Mouse (Mus musculus) erythroblast, embryonic 14.5 days (primary cell): ENCODE measurements around the gene Abca13. TPM values are rescaled to one million over a fixed set of nuclear protein-coding genes. Genes with fewer than 3 reads are reported as not detected.
"Not testable (repeated sequence)": the region's sequence is repeated elsewhere in the genome, so short reads cannot be mapped to it uniquely, and the experiment has no call there.

Experiments used
- H3K27me3 ChIP-seq: 2 replicates; pipeline ENCODE4 v1.6.1; 2012; ENCODE audit warnings: inconsistent platforms; ENCODE audit not compliant: control insufficient read depth
- H3K36me3 ChIP-seq: 2 replicates; pipeline ENCODE4 v1.6.1; 2012; ENCODE audit warnings: mild to moderate bottlenecking, inconsistent platforms; ENCODE audit not compliant: control insufficient read depth
- H3K4me1 ChIP-seq: 2 replicates; pipeline ENCODE4 v1.6.1; 2012; ENCODE audit warnings: inconsistent platforms; ENCODE audit not compliant: control insufficient read depth
- H3K4me3 ChIP-seq: replicated peaks from 2 replicates; pipeline ENCODE3; 2012; ENCODE audit warnings: moderate library complexity, mild to moderate bottlenecking, inconsistent platforms
- H3K9me3 ChIP-seq: 2 replicates; pipeline ENCODE4 v1.6.1; 2012; ENCODE audit warnings: low read length, inconsistent platforms, mixed read lengths; ENCODE audit not compliant: control insufficient read depth
- GATA1 ChIP-seq: IDR thresholded peaks from 2 replicates; pipeline ENCODE4 v1.6.1; 2012; ENCODE audit warnings: low read length, inconsistent platforms, mixed read lengths
- TAL1 ChIP-seq: IDR thresholded peaks from 3 replicates; pipeline ENCODE4 v1.6.1; 2012; ENCODE audit warnings: low read length, inconsistent platforms, mixed read lengths
- polyA plus RNA-seq: library from polyadenylated mRNA; stranded (reverse); fragments of >175 nt; gene quantifications from 2 replicates; pipeline ENCODE4 v1.2.3, GENCODE M21; 2012

Abca13 gene
- polyA plus RNA-seq, 1 experiment = not detected

GRCm38 (mm10) chr11:9373160-9373559 lies 181.4 kb downstream of the Abca13 start:
- Histone ChIP-seq H3K4me3 (no peak overlapping the region), H3K9me3 (no peaks in the 10 kb centered on the region; the same call in 1 of the 2 replicates), H3K36me3 (no peaks in the 10 kb centered on the region), H3K27me3 (no peaks in the 10 kb centered on the region), H3K4me1 (no peaks in the 10 kb centered on the region)
- TF ChIP-seq GATA1 (no peak), TAL1 (no peak)

- H3K27me3 ChIP-seq, H3K9me3 ChIP-seq: not testable (repeated sequence)
Observed at GRCm38 (mm10) chr11:9374426-9374825, 182.7 kb downstream of the Abca13 start.

GRCm38 (mm10) chr11:9388520-9388919 lies 196.8 kb downstream of the Abca13 start:
- Histone ChIP-seq H3K4me3 (no peak overlapping the region), H3K27me3 (no peaks in the 10 kb centered on the region), H3K4me1 (no peaks in the 10 kb centered on the region), H3K36me3 (no peaks in the 10 kb centered on the region), H3K9me3 (no peaks in the 10 kb centered on the region)
- TF ChIP-seq GATA1 = no peak
- no peak for TF ChIP-seq TAL1

More at GRCm38 (mm10) chr11:9374426-9374825, 182.7 kb downstream of the Abca13 start:
- H3K36me3 ChIP-seq, H3K4me1 ChIP-seq, H3K4me3 ChIP-seq: not testable (repeated sequence)

- no peak for TF ChIP-seq GATA1
- TF ChIP-seq TAL1 = no peak
- Histone ChIP-seq H3K36me3 (no peaks in the 10 kb centered on the region), H3K4me1 (no peaks in the 10 kb centered on the region), H3K27me3 (no peaks in the 10 kb centered on the region), H3K9me3 (peaks cover 2% of the 10 kb centered on the region; the same call in 1 of the 2 replicates), H3K4me3 (no peak overlapping the region)
Observed at GRCm38 (mm10) chr11:9416946-9417345, 225.2 kb downstream of the Abca13 start.

DNA sequence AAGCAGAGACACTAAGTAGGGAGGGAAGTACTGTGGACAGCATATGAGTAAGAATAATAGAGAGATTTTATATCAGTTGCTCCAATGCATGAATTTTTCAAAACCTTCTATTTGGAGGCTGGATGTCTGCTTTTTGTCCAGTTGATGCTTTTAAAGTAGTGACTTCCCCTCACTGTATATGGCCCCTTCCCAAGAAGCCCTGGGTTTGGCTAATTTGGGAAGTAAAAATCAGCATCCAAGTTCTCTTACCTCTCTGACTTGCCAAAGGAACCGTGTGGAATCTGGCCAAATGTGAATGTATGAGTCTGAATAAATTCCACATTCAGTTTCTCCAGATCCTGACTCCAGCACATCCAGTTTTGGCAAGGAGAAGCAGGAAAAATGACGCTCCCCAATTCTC lies 228.5 kb downstream of the Abca13 start:
- Histone ChIP-seq H3K4me1 (no peaks in the 10 kb centered on the region), H3K36me3 (no peaks in the 10 kb centered on the region), H3K9me3 (peaks cover 2% of the 10 kb centered on the region; the same call in 1 of the 2 replicates), H3K27me3 (no peaks in the 10 kb centered on the region), H3K4me3 (no peak overlapping the region)
- TF ChIP-seq TAL1 (no peak), GATA1 (no peak)

GRCm38 (mm10) chr11:9427411-9427810 lies 235.7 kb downstream of the Abca13 start:
- H3K36me3 ChIP-seq = no peaks in the 10 kb centered on the region
- H3K9me3 ChIP-seq = no peaks in the 10 kb centered on the region
- TF ChIP-seq TAL1 (no peak), GATA1 (no peak)
- no peaks in the 10 kb centered on the region for H3K4me1 ChIP-seq
- no peaks in the 10 kb centered on the region for H3K27me3 ChIP-seq
- no peak overlapping the region for H3K4me3 ChIP-seq

DNA sequence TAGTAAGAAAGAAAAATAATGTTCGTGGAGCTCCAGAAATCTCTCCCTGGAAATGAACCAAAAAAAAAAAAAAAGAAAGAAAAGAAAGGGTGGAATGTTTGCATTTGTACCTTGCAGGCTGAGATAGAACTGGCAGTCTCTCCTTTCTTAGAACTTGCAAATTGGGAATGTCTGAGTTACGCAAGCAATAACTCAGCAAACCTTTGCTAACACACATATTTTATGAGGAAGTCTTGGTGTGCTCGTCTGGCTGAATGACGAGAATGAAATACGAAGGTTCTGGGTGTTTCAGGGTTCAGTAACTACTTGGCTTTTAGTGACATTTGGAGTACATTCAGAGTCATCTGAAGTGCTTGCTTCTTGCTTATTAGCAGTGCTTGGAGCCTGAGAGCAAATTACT lies 241.1 kb downstream of the Abca13 start:
- H3K4me3 ChIP-seq = no peak overlapping the region
- TF ChIP-seq TAL1 (no peak), GATA1 (no peak)
- H3K36me3 ChIP-seq = no peaks in the 10 kb centered on the region
- no peaks in the 10 kb centered on the region for H3K9me3 ChIP-seq
- no peaks in the 10 kb centered on the region for H3K27me3 ChIP-seq
- no peaks in the 10 kb centered on the region for H3K4me1 ChIP-seq

- H3K27me3 ChIP-seq = no peaks in the 10 kb centered on the region
- no peak for TF ChIP-seq TAL1
- no peak for TF ChIP-seq GATA1
- no peaks in the 10 kb centered on the region for H3K36me3 ChIP-seq
- no peaks in the 10 kb centered on the region for H3K9me3 ChIP-seq
- H3K4me1 ChIP-seq = no peaks in the 10 kb centered on the region
- no peak overlapping the region for H3K4me3 ChIP-seq
Observed at GRCm38 (mm10) chr11:9436617-9437016, 244.9 kb downstream of the Abca13 start.

DNA sequence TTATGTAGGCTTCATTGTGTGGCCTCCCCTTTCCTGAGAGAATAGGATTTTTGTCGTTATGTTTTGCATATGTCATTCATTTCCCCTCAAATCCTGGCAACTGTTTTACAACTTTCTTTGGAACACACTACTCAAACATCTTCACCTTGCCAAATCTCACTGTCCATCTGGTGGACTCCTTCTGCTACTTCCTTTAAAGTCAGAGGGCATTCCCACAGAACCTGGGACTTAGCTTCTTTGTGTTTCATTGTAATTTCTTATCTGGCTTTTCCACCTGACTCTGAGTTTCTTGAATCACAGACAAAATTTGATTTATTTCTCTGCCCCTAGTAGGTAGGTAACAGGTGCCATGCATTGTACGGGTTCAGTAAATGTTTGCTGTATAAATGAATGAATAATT lies 248.0 kb downstream of the Abca13 start:
- no peaks in the 10 kb centered on the region for H3K36me3 ChIP-seq
- TF ChIP-seq GATA1 = no peak
- no peak for TF ChIP-seq TAL1
- H3K9me3 ChIP-seq = no peaks in the 10 kb centered on the region
- no peaks in the 10 kb centered on the region for H3K27me3 ChIP-seq
- no peak overlapping the region for H3K4me3 ChIP-seq
- H3K4me1 ChIP-seq = no peaks in the 10 kb centered on the region

DNA sequence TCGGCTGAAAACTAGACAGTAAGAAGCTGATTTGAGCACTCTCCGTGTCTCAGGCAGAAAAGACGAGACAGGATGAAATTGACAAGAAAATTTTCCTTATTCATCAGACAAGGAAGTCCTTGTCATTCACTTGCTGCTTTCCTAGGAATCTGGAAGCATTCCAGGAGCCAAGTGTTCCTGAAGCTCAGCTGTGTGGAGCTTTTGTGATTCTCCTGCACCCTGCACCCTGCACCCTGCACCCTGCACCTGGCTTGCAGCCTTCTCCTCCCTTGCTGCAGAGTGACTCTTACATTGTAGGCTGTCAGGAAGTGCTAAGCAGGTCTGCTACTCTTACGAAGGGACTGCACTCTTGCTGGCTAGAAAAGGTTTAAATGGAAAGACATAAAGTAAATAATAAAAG lies 249.4 kb downstream of the Abca13 start:
- no peaks in the 10 kb centered on the region for H3K36me3 ChIP-seq
- no peaks in the 10 kb centered on the region for H3K9me3 ChIP-seq
- no peak for TF ChIP-seq TAL1
- no peak for TF ChIP-seq GATA1
- no peaks in the 10 kb centered on the region for H3K4me1 ChIP-seq
- no peaks in the 10 kb centered on the region for H3K27me3 ChIP-seq
- no peak overlapping the region for H3K4me3 ChIP-seq
